Mouse (Mus musculus) heart, postnatal 10 days (tissue): ENCODE results near the gene Fibp. TPM values are rescaled to one million over a fixed set of nuclear protein-coding genes. Genes with fewer than 3 reads are reported as not detected.
"Not testable (repeated sequence)": the region's sequence is repeated elsewhere in the genome, so short reads cannot be mapped to it uniquely, and the experiment has no call there.

Source experiments
- DNase-seq, 2 experiments: peaks; one replicate each; pipeline ENCODE4 v3.0.0; 2021
- intact Hi-C: fragments of 180-260 bp; cut with DNase I; formaldehyde crosslinking; loops from one replicate; pipeline ENCODE4 v1.15.1; 2025
- total RNA-seq, 2 experiments: library from RNA; stranded (reverse); gene quantifications; 2 replicates each; pipeline ENCODE4 v1.2.3; 2021

Fibp gene
- total RNA-seq, 2 experiments from 2014 or later = 90.2 to 91.5 TPM

- intact Hi-C loops = loop anchor here (2.0 to 5.0 kb wide), 3 partner anchors 21 to 119 kb away; partner anchors contain the start of genes Banf1 and Eif1ad
- DNase-seq = peak in 1 of 2 experiments; percentile 2
Measured at GRCm38 (mm10) chr19:5485821-5486220, 25.4 kb downstream of the Fibp start.

DNA sequence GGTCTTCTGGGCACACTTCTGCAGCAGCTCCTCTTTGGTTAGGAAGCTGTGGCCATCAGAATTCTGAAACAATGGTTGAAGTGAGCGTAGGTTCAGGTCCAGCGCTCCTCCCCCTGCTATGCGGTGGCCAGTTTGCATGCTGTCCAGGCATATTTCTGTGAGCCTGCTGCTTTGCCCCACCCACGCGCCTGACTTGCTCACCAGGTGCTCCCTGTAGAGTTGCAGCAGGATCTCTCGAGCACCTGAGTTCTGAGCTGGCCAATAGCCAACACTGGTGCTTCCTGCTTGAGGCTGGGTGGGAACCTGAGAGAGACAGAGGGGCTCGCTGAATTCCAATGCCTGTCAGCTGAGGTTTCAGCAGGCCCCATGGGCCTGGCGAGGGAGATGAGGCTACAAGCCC is 25.9 kb downstream of the Fibp start:
- intact Hi-C loops = loop anchor here (2.0 to 5.0 kb wide), 3 partner anchors 21 to 119 kb away; partner anchors contain the start of genes Banf1 and Eif1ad
- DNase-seq = no peak

GRCm38 (mm10) chr19:5486771-5487170 is 26.4 kb downstream of the Fibp start:
- DNase-seq = no peak
- intact Hi-C loops = loop anchor here (2.0 to 5.0 kb wide), 3 partner anchors 22 to 119 kb away; partner anchors contain the start of genes Banf1 and Eif1ad

- intact Hi-C loops = loop anchor here (1.0 to 5.0 kb wide), 4 partner anchors 23 to 121 kb away; partner anchors contain the start of genes Banf1 and Eif1ad
- DNase-seq = peak; percentile 97 to 99
Measured at GRCm38 (mm10) chr19:5487768-5488550, 27.5 kb downstream of the Fibp start, which contains the start of gene Mus81. TSS of gene Mus81 (minus strand) at chr19:5488402.

DNA sequence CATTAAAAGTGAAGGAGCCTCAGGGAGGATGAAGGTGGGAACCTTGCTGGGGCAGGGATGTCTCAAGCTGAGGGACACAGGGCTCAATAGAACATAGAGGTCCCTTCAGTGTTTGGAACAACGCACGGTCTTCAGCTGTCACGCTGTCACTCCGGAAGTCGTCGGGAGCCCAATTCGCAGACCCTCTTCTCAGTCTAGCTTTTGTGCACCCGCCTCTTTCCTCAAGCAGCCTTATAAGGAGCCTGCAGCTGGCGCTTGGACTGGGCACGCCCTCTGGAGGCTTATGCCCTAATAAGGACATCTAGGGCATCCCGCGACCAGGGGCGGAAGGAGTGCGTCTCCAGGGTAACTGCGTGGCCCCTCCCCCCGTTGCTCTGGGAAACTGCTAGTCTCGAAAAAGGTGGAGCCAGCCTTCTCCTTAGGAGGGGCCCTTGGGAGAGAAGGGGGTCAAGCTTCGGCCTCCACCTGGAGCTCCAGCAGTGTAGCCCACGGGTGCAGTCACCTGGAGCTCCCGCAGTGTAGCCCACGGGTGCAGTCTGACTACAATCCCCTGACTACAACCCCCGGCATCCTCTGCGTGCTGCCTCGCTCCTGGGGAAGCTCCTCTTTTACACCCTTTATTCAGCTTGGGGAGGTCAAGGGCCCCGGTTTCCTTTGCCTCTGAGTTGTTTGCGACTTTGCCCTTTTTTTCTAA is 28.6 kb downstream of the Fibp start:
- intact Hi-C loops = loop anchor here (1.0 to 5.0 kb wide), 2 partner anchors 31 to 122 kb away; partner anchors contain the start of genes Banf1 and Eif1ad
- DNase-seq = peak; percentile 98

DNA sequence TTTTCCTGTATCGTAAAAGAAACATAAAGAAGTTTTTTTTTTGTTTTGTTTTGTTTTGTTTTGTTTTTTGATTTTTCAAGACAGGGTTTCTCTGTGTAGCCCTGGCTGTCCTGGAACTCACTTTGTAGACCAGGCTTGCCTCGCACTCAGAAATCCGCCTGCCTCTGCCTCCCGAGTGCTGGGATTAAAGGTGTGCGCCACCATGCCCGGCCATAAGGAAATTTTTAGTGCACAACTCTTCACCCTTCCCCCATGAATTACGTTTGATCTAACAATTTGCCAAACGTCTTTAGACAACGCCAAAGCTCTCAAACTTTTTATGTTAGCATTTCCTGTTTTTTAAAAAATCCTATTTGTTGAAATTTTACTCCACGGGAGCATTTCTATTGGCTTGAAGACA is 29.3 kb downstream of the Fibp start:
- intact Hi-C loops = loop anchor here (2.0 to 5.0 kb wide), 2 partner anchors 122 to 199 kb away; partner anchors contain the start of genes Banf1, Eif1ad, Map3k11 and Pcnx3
- not testable (repeated sequence) for DNase-seq

GRCm38 (mm10) chr19:5490313-5490897 is 30.0 kb downstream of the Fibp start, which contains the start of gene Cfl1:
TSS of gene Cfl1 (plus strand) at chr19:5490455.
- intact Hi-C loops = loop anchor here (2.0 kb wide), 1 partner anchor 198 kb away; the partner anchor contains the start of genes Map3k11 and Pcnx3
- DNase-seq = peak; percentile 96 to 97

DNA sequence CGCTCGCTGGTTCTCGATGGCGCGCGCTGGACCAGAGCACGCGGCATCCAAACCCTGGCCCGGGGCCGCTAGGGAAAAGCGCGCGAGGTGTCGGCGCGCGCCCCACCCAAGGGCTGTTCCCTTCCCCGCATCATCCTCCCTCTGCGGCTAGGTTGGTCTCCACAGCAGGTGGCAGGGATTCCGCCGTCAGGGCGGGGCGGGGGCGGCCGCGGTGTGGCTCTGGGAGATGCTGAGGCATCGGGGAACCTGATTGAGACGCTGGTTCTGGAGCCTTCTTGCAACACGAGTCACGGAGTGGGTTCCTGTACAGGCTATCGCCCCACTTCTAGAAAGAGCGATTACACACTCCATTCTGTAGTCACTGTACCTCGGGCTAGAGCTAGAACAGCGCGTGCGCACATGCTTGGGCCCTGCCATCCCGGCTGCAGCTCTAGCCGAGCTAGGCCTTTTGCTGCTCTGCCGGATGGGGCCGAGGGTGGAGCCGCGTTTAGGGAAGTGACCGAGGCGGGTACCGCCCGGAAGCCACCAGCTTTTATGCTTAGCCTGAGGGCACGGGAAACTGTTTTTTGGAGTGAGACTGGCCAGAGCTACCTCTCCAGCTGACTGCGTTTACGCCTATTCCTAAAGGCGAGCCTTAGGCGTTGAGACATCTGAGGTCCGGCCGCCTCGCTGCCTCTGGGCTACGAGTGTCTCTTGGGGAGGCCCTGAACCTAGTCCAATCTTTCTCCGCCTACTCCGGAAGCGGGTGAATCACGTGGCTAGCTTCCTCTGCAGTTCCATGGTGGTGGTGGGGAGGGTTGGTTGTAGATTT is 30.7 kb downstream of the Fibp start:
- intact Hi-C loops = loop anchor here (1.0 to 2.0 kb wide), 2 partner anchors 19 to 198 kb away; partner anchors contain the start of genes Map3k11, Pcnx3 and Snx32
- DNase-seq = peak; percentile 93

- DNase-seq = no peak
Measured at GRCm38 (mm10) chr19:5492641-5493040, 32.2 kb downstream of the Fibp start.

DNA sequence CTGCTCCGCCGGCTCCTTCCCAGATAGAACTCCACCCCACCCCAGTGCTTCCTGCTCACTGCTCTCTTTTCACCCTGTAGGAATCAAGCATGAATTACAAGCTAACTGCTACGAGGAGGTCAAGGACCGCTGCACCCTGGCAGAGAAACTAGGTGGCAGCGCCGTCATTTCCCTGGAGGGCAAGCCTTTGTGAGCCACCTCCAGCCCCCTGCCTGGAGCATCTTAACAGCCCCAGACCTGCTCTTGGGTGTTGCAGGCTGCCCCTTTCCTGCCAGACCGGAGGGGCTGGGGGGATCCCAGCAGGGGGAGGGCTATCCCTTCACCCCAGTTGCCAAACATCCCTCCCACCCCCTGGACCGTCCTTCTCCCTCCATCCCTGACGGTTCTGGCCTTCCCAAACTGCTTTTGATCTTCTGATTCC is 32.9 kb downstream of the Fibp start:
- intact Hi-C loops, DNase-seq: not testable (repeated sequence)

More at GRCm38 (mm10) chr19:5492641-5493040, 32.2 kb downstream of the Fibp start:
- intact Hi-C loops = no loop called here

DNA sequence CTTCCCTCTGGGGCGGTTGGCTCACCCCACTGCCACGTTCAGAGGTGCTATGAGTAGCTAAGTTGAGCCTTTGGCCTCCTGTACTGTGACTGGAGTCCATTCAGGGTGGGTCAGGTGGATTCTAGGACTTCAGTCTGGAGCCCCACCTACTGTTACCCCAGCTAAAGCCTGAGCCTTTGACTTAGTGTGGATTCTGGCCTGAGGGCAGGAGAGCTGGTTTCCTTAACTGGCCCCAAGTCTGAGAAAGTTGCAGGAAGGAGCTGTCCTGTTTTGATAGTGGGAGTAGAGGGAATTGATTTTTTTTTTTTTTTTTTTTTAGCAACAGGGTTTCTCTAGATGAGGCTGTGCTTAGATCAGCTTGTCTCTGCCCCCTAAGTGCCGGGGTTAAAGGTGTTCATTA is 33.9 kb downstream of the Fibp start:
- no peak for DNase-seq
- intact Hi-C loops = no loop called here

DNA sequence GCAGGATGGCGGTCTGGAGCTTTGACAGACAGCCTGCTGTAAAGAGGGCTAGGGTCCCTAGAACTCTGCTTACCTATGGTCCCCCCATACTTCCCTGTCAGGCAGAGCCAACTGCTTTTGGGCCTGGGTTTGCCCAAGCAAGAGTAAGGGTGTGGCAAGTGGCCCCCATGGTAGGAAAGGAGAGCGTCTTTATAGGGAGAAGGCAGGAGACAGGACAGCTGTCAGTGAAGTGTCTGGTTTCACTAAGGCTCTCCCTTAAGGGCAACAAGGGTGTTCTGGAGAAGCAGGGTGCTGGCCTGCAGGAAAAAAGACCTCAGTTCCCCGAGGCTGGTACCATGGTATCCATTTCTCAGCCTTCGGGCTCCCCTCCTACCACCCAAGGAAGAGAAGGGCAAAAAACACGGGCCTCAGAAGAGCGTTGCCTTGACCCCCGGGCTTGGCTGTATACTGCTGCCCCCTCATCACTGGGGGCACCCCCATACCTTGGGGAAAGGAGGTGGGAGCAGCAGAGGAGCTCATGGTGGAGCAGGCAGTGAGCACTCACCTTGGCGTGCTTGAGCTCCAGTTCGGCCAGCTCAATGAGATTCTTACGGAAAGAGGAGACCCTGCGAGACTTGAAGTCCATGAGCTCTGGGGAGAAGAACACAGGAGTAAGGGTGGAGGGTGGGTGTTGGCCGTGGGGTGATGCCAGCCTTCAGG is 35.1 kb downstream of the Fibp start:
- no peak for DNase-seq
- intact Hi-C loops = no loop called here

GRCm38 (mm10) chr19:5496052-5496370 is 35.6 kb downstream of the Fibp start:
- intact Hi-C loops = no loop called here
- no peak for DNase-seq

- intact Hi-C loops = no loop called here
- DNase-seq = no peak
Measured at GRCm38 (mm10) chr19:5500330-5500875, 40.0 kb downstream of the Fibp start.

GRCm38 (mm10) chr19:5503687-5504086 is 43.3 kb downstream of the Fibp start, which contains the start of gene 1700020D05Rik:
TSS of gene 1700020D05Rik (minus strand) at chr19:5503787.
- intact Hi-C loops = no loop called here
- no peak for DNase-seq

- intact Hi-C loops = loop anchor here (1.0 kb wide), 1 partner anchor 19 kb away; no protein-coding TSS in a partner anchor
- peak; percentile 98 to 99 for DNase-seq
Measured at GRCm38 (mm10) chr19:5510031-5511026, 49.9 kb downstream of the Fibp start, which contains the start of gene Snx32. TSS of gene Snx32 (minus strand) at chr19:5510538.

DNA sequence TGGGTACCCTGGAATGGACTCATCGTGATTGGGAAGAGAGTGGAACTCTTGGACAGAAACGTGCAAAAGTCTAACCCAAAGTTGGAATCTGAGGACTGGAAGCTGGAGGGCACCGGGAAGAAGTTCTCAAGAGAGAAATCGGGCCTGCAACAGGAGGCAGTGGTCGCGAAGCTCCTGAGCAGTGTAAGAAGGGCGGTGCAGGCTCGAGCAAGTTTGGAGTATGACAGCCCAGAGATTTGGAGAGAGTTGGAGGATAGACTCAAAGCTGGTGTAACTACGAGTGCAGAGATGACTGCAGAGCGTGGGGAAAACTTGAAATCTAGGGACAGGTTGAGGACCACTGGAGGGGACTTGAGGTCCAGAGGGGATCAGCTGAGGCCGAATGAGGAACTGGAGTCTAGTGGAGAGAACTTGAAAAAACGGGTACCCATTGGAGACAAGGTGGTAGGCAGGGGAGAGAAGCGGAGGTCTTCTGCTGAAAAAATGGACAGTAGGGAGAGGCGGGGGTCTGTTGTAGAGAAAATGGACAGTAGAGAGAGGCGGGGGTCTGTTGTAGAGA is 50.7 kb downstream of the Fibp start:
- intact Hi-C loops = no loop called here
- DNase-seq = no peak
